Mouse (Mus musculus) adrenal gland (tissue): Measurements from ENCODE around the gene Gpr162.
"Not testable (repeated sequence)": the region's sequence is repeated elsewhere in the genome, so short reads cannot be mapped to it uniquely, and the experiment has no call there.

Source experiments
- intact Hi-C: fragments of 180-260 bp; cut with DNase I; formaldehyde crosslinking; loops from one replicate; pipeline ENCODE4 v1.15.1; 2025

Gpr162 gene

DNA sequence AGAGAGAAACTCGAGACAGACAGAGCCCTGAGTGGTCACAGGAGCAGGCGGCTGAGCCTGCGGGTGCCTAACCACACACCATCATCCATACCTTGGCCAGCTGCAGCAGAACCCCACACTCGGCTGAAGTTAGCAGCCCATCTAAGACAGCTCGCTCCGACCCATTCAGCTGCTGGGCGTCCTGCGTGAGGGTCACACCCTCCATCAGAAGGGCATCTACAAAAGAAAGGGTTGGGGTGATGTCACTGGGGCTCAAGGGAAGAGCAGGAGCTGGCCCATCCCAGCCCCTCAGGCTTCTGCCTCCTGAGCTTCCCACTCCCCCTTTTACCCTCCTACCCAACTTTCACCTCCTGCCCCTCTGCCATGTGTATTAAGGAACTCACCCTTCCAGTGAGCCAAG is 13.2 kb downstream of the Gpr162 start:
- intact Hi-C loops: loop anchor here (10.0 kb wide), 1 partner anchor 114 kb away; the partner anchor contains the start of gene Cops7a

DNA sequence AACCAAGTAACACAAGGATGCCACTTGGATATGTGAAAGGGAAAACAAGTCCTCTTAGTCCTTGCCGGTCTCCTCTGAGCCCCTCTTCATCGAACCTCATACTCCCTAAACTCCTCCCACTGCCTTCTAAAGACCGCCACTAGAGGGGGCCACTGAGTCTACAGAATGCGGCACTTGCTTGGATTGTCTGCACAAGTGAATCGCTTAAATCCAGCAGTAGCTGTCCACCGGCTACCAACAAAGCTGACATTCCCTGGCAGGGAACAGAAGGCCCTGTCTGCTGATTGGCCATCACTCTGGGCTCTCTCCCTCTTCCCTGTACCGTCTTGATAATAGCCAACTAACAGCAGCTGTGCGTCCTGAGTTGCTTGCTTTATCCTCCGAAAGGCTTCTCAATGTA is 16.5 kb downstream of the Gpr162 start:
- intact Hi-C loops: no loop called here

DNA sequence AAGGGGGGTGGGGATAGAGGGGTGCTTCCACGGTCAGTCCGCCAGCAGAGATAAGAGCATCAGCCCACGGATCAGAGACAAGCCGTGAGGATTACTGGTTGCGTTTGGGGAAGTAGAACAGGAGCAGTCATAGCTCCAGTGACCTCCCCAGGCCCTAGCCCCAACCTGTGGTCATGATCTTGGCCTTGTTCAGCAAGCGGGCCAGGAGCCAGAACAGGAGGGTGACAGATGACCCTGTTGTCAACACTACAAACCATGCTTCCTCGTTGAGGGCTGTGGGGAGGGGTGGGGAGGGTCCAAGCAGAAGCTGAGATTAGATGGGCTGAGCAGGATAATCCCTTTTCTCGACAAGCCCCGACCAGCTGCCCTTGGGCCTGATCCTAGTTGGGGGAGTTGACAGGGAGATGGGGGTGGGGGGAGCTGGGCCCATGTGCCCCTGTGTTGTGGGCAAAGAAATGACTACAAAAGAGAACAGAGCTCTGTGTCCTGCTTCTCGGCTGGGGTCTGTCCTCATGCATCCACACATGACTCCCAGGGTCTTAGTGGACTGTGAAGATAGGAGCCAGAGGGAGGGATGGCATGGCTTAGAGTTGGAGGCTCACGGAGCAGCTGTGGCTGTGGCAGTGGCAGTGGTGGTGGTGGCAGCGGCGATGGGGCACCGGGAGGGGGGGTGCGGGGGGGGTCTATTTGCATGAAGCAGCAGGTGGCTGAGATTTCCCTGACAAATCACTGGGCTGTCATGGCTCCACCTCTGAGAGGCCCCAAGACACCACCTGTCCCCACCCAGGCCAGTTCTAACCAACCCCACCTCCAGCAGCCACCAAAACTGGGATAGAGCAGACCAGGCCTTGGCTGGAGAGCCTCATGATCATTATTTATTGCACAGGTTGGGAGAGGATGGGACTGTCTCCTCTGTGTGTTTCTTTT is 23.3 kb downstream of the Gpr162 start, which contains the start of gene Gnb3:
Gnb3 (minus strand) TSS at position 35 of the 927 bp plus-strand sequence.
- intact Hi-C loops: no loop called here

DNA sequence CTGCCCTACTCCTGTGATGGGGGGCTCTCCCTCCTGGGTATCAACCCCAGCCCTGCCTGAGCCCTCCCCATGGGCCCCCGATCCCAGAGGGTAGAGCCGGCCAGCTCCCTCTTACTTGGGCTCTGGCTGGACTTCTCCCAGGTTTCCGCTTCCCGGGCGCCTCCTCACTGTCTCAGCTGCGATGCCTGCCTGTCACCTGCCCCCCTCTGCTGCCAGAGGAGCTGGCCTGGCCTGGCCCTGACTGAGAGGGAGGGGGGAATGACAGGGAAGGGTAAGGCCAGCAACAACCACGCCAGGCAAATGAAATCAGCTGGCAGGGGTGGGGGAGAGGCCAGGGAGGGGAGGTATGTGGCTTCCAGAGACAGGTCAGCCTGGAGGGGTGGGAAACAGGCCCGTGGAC is 24.0 kb downstream of the Gpr162 start:
- intact Hi-C loops: no loop called here

DNA sequence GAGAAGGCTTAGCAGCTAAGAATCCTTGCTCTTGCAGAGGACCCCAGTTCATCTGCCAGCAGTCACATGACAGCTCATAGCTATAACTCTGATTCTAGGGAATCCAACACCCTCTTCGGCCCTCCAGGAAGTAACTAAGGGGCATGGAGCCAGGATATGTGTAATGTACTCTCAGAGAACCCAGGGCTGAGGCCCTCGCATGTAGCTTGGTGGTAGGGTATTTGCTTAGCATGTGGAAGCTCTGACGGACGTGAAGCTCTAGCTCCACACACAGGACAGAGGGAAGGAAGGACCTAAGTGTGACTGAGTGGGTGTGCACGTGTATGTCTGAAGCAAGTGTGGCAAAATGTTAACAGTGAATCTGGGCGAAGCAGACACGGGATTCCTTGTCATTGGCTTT is 27.4 kb downstream of the Gpr162 start:
- intact Hi-C loops: no loop called here

DNA sequence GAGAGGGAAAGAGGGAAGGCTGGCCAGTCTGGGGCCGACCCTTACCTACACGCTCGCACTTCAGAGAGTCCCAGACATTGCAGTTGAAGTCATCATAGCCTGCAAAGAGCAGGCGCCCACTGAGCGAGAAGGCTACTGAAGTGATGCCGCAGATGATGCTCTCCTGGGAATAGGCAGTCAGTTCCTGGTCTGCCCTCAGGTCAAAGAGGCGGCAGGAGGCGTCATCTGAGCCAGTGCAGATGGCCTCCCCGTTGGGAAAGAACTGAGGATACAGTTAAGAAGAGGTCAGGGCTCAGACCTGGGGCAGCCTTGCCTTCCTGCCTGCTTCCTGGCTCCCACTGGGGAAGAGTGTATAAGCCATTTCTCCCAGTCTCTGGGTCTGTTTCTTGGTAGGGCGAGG is 28.3 kb downstream of the Gpr162 start:
- intact Hi-C loops: no loop called here

DNA sequence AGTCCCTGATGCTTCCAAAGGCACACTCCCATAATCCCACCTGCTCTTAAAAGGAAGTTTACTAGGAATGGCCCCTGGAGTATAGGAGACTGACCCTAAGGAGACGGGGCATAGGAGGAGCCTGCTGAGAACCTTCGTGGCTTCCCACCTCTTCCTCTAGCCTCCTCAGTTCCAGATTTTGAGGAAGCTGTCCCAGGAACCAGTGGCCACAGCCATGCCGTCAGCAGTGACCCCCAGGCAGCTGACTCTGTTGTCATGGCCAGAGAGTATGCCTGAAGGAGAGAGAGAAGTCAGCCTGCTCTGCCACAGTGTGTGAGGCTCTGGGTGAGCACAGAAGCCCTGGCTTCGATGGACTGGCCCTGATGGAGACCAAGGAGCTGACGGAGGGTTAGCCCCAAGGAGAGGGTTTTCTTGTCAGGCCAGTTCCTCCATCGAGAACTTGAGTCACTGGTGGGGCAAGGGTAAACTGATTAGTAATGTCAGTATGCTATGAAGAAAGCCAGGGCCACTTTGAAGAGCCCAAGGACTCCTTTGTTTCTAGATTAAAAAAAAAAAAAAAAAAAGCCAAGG is 29.2 kb downstream of the Gpr162 start:
- intact Hi-C loops: no loop called here

DNA sequence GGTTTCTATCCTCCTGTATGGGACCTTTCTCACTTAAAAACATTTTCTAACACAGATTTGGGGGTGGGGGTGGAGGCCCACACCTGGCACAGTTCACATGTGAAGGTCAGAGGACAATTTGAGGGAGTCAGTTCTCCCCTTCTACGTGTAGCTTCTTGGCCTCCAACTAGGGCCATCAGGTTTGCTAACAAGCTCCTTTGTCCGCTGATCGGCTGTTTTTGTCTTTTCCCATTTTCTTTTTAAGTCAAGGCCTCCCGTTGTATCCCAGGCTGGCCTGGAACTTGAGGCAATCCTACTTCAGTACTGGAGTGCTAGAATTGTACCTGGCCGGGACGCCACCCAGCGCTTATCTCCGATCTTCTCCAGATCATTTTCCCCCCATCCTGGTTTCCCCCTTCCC is 32.1 kb downstream of the Gpr162 start:
- intact Hi-C loops: no loop called here

DNA sequence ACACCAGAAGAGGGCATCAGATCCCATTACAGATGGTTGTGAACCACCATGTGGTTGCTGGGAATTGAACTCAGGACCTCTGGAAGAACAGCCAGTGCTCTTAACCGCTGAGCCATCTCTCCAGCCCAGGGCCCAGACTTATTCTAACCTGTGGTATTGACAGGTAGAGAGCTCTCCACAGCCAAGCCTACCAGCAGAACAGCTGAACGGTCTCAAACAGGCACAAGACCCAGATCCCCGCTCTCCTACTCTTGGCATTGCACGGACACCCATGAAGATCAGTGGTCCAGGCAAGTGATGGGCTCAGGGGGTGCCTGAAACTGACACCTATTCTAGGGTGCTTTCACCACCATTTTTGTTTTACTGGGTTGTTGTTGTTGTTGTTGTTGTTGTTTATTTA is 32.6 kb downstream of the Gpr162 start:
- intact Hi-C loops: not testable (repeated sequence)

DNA sequence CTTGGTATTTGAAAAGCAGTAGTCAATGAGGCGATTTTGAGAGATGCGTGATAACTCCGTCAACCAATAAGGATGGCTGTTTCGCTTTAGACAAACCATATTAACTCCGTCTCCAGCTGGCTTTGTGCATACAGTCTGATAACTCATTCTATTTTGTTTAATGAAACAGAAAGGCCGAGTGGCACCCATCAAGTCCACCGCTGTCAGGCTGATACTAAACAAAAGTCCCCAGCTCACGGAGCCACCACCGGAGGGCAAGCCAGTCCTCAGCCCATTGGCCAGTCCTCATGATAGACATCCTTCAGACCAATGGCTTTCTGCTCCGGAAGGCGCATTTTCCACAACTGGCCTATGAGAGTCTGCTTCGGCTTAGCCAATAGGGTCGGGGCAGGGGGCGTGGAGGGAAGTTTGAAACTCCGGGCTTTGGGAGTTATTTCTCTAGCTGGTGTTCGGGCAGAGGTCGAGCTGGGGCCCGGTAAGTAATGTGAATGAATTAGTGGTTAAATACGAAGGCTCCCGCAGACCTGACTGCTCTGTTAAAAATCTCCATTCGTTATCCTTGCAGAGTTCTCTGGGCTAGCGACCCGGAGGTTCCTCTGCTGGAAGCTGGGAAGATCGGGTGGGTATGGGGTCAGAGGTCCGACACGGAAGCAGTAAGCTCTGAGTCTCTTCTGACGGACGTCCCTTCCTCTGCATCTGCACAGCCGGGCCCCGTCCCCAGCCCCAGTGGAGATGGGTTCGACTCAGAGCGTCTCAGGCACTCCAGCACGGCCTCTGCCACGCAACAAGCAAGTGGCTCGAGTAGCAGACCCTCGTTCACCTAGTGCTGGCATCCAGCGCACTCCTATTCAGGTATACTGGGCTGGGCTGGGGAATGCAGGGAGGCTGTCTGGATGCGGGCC is 33.7 kb downstream of the Gpr162 start:
- intact Hi-C loops: no loop called here

DNA sequence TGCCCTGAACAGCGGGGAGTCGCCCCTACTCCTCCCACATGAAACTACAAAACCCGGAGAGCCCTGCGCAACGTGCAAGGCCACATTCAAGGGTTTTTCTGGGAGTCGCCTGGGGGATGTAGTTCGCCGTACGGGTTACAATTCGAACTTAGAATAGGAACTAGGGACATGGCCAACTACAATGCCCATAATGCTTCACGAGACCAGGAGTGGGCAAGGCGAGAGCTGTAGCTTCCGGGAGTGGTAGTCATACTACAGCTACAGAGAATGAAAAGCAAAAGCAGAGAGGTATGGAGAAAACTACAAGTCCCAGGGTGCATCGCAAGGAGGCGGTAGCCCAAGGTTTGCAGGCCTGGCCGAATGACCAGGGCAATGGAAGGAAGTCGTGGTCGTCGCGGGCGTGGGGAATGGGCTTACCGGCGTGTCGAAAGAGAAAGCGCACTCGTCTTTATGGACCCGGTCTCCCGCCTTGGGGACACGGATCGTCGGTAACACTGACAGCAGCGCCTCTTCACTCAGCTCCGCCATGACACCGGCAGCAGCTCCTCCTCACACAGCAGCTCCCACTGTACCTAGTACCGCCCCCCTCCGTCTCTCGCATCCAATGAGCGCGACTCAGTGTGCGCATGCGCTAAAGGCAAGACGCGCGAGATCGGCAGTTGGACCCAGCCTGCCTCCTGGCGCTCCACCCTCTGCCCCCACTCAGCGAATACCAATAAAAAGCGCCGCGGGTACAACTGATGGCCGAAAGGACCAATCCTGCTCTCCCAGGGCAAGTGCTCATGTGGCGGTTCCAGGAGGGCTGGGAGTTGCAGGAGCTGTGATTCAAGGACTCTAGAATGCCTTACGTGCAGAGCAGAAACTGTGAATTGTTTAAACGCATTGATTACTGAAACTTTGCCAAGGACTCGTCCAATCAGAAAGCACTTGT is 34.6 kb downstream of the Gpr162 start, which contains the start of the genes Usp5 and Cdca3:
Usp5 (minus strand) TSS at position 617 of the 931 bp plus-strand sequence.
Cdca3 (plus strand) TSS at position 680 of the 931 bp plus-strand sequence.
- intact Hi-C loops: no loop called here

DNA sequence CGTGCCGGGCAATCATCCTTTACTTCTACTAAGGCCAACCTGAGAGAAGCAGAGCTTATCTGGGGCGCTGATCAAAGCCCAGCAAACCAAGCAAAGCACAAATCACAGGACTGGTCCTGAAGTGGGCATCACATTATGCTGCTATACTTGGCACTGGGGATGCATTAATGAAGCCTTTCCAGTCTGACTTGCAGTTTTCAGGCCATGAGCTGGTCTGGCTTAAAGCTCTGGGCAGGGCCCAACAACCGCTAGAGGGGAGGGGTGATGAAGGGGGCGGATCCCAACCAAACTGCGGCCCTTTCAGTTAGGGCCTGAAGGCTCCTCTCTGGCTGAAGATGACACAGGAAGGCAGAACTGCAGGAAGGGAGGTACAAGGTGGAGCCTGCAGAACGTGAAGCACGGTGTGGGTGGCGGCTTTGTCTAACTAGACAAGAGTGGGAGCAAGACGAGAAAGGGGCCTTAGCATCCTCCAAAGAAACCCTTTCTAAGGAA is 35.6 kb downstream of the Gpr162 start:
- intact Hi-C loops: no loop called here

DNA sequence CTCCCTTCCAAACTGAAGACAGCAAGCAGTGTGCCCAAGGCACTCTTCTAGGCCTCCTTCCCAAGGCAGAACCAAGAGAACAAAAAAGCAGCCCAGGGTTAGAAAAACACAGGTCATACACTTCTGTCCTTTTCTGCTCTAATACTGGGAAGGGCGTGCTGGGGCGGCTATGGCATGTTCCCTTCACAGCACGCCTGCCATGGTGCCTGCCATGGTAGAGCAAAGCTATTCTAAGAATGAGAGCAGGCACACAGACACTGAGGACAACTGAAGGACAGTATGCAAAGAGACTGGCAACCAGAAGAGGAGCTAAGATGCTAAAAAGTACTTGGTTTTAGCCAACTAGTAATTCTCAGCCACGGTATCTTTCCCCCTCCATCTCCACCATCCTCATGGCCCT is 41.7 kb downstream of the Gpr162 start:
- intact Hi-C loops: no loop called here

DNA sequence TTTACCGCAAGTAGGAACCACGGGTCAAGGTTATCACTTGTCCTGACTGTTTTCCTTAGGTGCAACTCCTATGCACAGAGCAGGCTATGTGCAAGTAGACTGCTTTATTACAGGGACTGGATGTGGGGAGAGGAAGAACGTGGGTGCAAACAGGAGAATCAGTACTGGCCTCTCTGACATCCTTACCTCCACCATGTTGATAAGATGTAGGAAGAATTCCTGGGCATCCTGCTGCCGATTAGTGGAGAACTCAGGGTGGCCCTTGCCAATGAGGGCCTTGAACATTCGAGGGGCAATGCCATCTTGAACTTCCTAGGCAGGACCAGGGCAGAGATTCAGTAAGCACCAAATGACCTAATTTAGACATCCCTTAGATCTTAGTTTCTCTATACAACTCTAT is 42.9 kb downstream of the Gpr162 start:
- intact Hi-C loops: no loop called here

DNA sequence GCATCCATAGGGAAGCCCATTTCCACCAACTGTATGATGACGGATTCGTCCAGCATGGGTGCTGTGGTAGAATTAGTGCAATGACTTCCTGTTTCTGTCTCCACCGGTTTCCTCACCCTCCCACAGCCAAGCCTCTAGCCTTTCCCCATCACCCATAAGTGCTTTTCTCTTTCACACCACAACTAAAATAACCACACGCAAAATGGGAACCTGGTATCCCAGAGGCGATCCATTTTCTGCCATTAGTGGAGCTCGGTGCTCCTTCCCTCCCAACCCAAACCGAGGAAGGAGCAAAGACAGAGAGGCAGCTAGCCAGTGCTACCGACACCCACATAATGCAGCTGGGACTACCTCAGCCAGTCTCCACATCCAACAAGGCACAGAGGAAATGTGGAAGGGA is 45.8 kb downstream of the Gpr162 start:
- intact Hi-C loops: no loop called here

DNA sequence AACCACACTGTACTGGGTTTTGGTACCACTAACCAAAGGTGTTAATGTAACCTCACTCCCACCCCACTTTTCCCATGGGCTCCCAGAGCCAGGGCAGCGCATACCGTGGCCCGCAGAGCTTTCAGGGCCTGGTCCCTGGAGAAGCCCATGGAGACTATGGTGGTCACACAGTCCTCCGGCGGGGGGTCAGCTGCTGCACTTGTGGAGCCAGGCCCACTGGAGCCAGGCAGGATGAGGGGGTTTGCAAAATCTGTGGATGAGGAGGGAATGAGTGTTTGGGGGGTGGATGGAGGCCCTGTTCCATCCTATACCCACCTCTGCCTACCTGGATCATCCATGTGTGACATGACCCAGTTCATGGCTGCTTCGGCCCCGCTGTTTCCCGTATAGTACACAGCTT is 46.2 kb downstream of the Gpr162 start:
- intact Hi-C loops: no loop called here

DNA sequence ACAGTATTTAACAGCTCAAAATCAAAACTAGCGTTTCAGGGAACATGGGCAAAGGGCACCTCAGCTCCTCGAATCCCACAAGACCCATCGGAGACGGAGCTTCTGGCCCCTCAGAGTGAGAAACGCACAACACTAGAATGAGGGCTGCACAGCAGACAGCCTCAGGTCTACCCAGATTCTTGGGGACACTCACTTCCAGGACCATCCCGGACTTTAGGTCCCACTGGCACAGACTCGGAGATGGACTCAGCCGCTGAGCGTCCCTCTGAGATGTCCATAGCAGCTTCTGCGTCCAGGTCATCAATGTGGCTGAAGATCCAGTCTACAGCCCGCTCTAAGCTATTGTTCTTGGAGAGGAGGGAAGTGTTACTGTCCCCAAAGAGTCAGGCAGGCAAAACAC is 46.7 kb downstream of the Gpr162 start:
- intact Hi-C loops: no loop called here

DNA sequence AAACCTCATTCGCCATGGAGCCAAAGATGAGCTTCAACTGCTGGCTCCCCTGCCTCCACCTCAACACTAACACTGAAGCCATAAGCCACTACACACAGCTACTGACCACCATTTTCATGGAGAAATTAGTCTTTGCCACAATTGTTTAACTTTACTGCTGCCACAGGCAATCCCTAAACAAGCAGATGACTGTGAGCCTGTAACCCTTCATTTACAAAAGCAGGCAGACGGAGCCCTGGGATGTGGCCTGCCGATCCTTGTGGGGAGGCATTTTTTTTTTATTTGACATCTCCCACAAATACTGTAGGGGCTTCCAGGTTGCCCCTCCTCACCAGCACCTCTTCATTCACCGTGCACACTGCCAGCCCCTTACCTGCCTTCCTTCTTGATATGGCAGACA is 47.2 kb downstream of the Gpr162 start:
- intact Hi-C loops: no loop called here

DNA sequence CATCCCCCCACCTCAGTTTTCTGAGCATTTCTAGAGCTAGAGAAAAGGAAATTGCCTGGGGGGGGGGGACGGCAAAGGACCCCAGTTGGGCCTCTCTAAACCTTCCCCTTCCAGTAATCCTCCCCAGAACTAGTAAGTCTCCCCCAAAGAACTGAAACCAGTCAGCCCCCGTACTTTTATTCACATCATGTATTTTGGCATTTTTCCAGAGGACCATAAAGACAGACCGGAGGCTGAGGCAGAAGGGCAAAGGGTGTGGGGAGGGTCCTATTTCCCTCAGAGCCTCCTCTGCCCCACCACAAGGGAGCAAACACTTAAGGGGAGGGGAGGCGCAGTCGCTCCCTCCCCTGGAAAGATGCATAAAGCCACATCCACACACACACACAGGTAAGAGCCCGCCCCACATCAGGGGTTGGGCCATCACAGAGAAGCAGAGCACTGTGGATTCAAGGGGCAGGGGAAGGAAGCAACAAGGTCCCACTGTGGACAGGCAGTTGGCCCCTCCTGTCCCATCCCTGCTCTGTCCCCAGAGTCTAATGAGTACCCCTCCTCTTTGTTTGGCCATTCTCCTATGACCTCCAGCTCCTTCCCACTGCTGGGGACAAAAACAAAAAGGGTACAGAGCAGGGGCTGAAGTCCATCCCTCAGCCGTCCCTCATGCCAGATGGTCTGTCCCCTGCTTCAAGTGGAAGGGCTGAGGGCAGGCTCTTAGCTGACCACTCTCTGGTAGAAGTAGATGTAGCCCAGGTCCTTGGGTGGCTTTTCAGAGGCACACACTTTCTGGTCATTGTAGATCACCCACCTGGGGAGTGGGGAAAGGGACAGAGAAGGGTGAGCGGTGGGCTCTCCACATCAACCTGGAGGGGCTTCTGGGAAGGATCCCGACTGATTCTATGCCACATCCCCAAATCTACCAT is 48.7 kb downstream of the Gpr162 start:
- intact Hi-C loops: no loop called here
